Mouse (Mus musculus): ENCODE measurements around the gene Zfp367. TPM values are rescaled to one million over a fixed set of nuclear protein-coding genes. Genes with fewer than 3 reads are reported as not detected.

The Zfp367 gene
- total RNA-seq, 1 experiment from 2014 or later = 21.8 TPM

GRCm38 (mm10) chr13:64105690-64106089 lies 47.3 kb downstream of the Zfp367 start:
- no peak for ATAC-seq (ENCODE audit: extremely low read depth, insufficient number of reproducible peaks, low FRiP score, poor library complexity, severe bottlenecking)

- ATAC-seq (ENCODE audit: extremely low read depth, insufficient number of reproducible peaks, low FRiP score, poor library complexity, severe bottlenecking) = peak; percentile 65; the same call in 1 of the 2 replicates
These were observed 52.8 kb downstream of the Zfp367 start for GRCm38 (mm10) chr13:64100186-64100585.

- ATAC-seq (ENCODE audit: extremely low read depth, insufficient number of reproducible peaks, low FRiP score, poor library complexity, severe bottlenecking) = no peak
These were observed 54.0 kb downstream of the Zfp367 start for GRCm38 (mm10) chr13:64098992-64099391.

- no peak for ATAC-seq (ENCODE audit: extremely low read depth, insufficient number of reproducible peaks, low FRiP score, poor library complexity, severe bottlenecking)
These were observed 59.7 kb downstream of the Zfp367 start for GRCm38 (mm10) chr13:64093341-64093740.

- ATAC-seq (ENCODE audit: extremely low read depth, insufficient number of reproducible peaks, low FRiP score, poor library complexity, severe bottlenecking) = no peak
These were observed 60.2 kb downstream of the Zfp367 start for GRCm38 (mm10) chr13:64092752-64093151.

- no peak for ATAC-seq (ENCODE audit: extremely low read depth, insufficient number of reproducible peaks, low FRiP score, poor library complexity, severe bottlenecking)
These were observed 60.9 kb downstream of the Zfp367 start for GRCm38 (mm10) chr13:64092141-64092540.

- ATAC-seq (ENCODE audit: extremely low read depth, insufficient number of reproducible peaks, low FRiP score, poor library complexity, severe bottlenecking) = no peak
These were observed 62.0 kb downstream of the Zfp367 start for GRCm38 (mm10) chr13:64091006-64091405.

GRCm38 (mm10) chr13:64090278-64090677 lies 62.7 kb downstream of the Zfp367 start:
- no peak for ATAC-seq (ENCODE audit: extremely low read depth, insufficient number of reproducible peaks, low FRiP score, poor library complexity, severe bottlenecking)

GRCm38 (mm10) chr13:64089130-64089529 lies 63.9 kb downstream of the Zfp367 start, which contains the start of gene Hsd17b3:
Gene Hsd17b3, minus strand, starts transcription at chr13:64089230.
- ATAC-seq (ENCODE audit: extremely low read depth, insufficient number of reproducible peaks, low FRiP score, poor library complexity, severe bottlenecking) = no peak

GRCm38 (mm10) chr13:64088057-64088456 lies 64.9 kb downstream of the Zfp367 start:
- no peak for ATAC-seq (ENCODE audit: extremely low read depth, insufficient number of reproducible peaks, low FRiP score, poor library complexity, severe bottlenecking)

- no peak for ATAC-seq (ENCODE audit: extremely low read depth, insufficient number of reproducible peaks, low FRiP score, poor library complexity, severe bottlenecking)
These were observed 67.0 kb downstream of the Zfp367 start for GRCm38 (mm10) chr13:64086036-64086435.

GRCm38 (mm10) chr13:64083331-64083730 lies 69.7 kb downstream of the Zfp367 start:
- no peak for ATAC-seq (ENCODE audit: extremely low read depth, insufficient number of reproducible peaks, low FRiP score, poor library complexity, severe bottlenecking)

Other genes with a start within 250 kb of the Zfp367 start
- not detected in 2 replicates for gene Hsd17b3, start 64.0 kb downstream of the Zfp367 start, total RNA-seq (2017)
- gene Slc35d2, start 23.8 kb downstream of the Zfp367 start, total RNA-seq (2017) = 18.9 and 25.3 TPM in 2 replicates
- gene Habp4, start 8.6 kb upstream of the Zfp367 start, total RNA-seq (2017) = 10.1 and 15.2 TPM in 2 replicates
- gene Cdc14b, start 122.1 kb upstream of the Zfp367 start, total RNA-seq (2017) = 5.6 and 8.1 TPM in 2 replicates
- 64.6 and 69.6 TPM in 2 replicates for gene Aaed1, start 159.5 kb upstream of the Zfp367 start, total RNA-seq (2017)
- gene Ctsl, start 217.7 kb upstream of the Zfp367 start, total RNA-seq (2017) = 19.3 and 21.0 TPM in 2 replicates